Mouse (Mus musculus) kidney, postnatal 14 days (tissue): ENCODE measurements around the gene H2afy2.

Experiments used
- DNase-seq: peaks from one replicate; pipeline ENCODE4 v3.0.0; 2022; ENCODE audit warnings: mixed read lengths

Gene H2afy2

DNA sequence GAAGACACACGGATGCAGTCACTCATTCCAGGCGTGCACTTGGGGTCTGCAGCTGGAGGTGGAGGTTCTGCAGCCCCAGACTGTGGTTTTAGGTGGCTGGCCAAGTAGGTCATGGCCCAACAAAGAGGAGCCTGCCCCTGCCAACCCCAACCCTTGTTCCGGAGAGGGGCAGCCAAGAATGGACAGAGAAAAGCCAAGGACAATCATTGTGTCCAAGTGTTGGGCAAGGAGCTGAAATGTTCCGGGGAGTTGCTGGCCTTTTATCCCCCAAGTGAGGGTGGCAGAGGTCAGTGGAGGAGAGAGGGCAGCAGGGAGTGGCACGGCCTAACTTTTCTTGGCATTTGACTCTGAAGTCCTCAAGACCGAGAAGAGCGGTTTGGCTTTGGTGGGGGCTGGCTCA is 63.6 kb downstream of the H2afy2 start:
- DNase-seq: no peak

DNA sequence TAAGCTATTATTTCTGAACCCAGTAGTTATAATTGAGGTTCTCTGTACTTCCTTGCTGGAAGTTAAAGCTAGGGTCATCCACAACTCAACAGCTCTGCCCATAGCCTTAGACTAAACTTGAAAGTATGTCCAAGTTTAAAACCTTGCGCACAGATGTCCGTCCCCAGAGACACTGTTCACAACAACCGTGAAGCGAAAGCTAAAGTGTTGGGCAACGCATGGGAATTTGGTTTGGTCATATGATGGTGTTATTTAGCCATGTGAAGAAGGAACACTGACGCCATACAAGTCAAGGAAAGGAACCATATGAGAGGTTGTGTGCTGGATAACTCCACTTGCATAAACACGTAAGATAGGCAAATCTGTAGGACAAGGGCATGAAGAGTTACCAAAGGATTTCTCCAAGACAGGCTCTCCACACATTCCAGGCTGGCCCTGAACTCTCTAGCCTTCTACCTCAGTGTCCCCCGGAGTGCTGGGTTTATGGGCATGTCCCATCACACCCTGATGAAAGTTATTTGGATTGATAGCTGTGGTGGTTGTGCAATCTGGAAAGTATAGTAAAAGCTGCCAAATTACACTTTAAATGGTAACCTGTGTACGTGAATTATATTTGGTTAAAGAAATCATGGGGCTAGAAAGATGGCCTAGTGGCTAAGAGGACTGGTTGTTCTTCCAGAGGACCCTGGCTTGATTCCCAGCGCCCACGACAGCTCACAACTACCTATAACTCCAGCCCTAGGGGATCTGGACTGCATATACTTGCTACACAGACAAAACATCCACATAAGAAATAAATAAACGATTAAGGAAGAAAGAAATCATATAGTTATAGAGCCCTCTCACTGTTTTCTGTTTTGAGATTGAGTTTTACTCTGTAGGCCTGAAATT is 66.3 kb downstream of the H2afy2 start:
- no peak for DNase-seq

DNA sequence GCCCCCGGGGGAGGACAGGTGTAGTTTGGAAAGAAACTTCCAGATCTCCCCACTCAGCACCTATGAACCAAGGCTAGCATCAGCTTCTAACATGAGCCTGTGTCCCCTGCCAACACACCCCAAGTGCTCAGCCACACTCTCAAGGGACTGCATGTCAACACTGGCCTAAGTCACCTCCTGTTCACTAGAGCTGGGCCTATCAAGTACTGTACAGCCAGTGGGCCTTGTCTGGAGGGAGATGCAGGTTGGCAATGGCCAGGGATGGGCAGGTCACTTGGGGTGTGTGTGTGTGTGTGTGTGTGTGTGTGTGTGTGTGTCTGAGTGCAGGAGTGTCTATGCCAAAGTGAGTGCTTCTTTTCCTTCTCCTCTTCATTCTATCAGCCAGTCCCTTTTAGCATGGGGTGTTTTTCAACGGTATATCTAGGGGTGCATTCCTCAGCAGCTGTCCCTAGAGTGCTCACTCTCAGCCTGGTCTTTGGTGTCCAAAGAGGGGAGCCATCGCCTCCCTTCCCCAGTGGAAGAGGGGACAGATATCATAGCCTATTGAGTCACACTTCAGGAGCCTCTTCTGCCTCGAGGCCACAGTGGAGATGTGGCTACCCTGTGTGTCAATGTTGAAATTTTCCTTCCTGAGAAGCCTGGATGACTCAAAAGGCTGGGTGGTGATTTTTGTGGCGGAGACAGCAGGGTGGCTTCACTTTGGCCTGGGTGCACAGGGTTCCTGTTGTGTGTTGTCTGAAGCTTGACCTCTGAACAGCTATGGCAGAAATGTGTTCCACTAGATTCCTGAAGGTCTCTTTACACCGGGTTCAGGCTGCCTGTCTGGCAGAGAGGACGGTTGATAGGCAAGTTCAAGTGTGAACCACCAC is 67.7 kb downstream of the H2afy2 start:
- no peak for DNase-seq

DNA sequence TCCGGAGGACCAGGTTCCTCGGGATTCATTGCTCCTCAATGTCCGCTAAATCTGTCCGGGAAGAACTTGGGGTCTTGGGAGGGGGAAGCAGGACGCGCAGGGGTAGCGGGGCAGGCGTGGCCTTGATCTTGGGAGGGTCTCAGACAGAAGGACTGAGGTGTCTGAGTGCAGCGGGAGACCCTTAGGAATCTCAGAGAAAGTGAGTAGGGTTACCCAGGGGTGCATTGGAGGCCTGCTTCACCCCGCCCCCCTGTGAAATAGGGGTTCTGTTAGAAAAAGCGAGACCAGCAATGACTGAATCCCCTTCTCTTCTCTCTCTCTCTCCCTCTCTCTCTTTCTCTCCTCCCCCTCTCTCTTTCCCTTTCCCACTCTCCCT is 68.5 kb downstream of the H2afy2 start:
- no peak for DNase-seq

DNA sequence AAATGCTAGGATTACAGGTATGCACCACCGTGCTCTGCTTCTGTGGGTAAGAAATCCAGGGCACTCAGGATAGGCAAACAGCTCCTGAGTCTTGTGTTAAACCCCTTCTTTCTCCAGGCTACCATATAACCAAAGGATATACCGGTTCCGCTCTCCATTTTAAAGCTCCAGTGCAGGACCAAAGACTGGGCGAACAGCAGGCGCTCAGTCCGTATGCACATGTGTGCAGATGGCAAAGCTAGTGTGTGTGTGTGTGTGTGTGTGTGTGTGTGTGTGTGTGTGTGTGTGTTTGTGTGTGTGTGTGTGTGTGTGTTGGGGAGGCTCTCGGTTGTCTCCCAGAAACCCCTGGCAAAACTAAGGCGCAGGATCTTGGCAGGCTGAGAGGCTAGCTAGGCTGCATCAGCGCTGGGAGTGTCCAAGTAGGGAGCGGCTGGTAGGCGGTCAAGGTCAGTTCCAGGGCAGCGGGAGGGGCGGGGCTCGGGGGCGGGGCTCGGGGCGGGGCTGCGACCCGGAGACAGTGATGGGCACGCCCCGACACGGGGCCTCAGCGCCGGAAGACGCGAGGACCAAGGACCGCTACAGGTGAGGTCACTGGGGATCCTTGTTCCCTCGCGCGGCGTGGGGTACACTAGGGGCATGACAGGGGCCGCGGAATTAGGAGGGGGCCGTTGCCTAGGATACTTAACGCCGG is 69.0 kb downstream of the H2afy2 start, which contains the start of gene Aifm2:
Gene Aifm2, plus strand, starts transcription at position 493 of the 691 bp plus-strand sequence.
- peak; percentile 86 for DNase-seq

DNA sequence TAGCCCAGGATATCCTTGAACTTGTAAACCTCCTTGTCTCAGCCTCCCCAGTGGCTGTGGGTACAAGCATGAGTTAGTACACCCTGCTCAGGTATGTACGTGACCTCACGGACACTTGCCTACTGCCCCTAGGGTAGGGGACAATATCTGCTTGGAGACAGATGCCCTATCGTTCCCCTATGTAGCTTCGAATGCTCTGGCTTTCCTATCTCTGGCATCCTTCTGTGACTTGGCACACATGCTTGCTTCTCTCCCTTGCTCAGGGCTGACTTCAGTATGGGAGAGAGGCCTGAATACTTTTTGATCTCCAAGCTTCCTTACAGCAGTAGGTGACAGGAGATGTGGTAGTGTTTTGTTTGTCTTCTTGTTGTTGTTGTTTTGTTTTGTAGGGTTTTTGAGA is 69.8 kb downstream of the H2afy2 start:
- DNase-seq: no peak

DNA sequence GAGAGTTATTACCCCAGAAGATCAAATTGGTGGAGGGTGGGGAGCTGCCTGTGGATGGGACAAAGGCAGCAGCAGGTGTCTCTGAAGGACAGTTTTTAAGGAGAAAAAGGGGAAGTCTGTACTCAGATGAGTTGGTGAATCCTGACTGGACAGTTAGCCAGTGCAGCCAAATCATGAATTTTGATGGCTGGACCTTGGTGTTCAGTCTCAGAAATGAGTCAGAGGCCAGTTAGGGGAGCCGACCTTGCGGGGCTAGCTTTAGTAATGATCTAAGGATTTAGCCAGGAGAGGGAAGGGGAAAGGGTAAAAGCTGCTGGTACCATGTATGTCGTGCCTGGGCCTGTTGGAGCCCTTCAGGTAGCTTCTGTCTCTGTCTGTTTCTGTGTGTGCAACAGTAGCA is 70.3 kb downstream of the H2afy2 start:
- no peak for DNase-seq

DNA sequence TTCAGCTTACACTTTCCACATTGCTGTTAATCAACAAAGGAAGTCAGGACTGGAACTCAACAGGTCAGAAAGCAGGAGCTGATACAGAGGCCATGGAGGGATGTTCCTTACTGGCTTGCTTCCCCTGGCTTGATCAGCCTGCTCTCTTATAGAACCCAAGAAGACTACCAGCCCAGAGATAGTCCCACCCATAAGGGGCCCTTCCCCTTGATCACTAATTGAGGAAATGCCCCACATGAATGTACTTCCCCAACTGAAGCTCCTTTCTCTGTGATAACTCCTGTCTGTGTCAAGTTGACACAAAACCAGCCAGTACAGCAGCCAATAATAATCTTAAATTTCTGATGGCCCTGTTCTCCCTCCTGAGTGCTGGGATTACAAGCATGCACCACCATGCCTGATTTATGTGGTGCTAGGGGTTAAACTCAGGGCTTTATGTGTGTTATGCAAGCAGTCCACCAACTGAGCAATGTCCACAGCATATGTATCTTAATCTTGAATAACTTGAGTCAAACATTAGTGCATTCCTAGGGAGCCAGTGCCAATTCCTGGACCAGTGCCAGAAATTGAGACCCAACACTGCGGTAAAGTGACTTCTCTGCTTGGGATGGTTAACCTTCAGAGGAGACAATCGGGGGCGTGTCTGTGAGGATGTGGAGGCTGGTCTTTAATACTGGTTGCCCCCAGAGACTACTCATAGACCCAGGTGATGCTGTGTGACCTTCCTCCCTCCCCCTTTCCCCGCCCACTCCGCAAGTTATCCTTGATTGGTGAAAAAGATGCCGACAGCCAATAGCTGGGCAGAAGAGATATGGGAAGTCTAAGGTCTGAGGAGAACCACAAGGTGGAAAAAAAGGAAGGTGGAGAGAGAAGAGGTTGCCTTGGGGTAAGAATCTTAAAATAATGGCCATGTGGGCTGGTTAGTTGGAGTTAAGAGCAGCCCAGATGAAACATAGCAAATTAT is 77.3 kb downstream of the H2afy2 start:
- DNase-seq: peak; percentile 79

DNA sequence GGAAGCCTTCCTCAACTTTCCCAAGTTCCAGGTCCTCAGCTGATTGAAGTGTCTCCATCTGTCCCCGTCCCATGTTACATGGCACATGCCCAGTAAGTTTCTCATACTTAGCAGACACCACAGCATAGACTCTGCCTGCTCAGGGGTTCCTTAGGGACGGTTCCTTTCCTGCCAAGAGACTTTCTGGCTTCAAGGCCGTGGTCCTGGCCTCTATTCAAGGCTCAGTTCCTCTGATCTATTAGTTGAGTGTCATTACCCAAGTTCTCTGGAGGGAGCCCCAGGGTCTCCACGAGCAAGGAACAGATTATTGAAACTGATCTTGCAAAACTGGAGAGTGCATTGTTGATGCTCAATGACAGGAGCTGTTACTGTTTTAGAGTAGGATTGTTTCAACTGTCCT is 79.3 kb downstream of the H2afy2 start:
- no peak for DNase-seq

DNA sequence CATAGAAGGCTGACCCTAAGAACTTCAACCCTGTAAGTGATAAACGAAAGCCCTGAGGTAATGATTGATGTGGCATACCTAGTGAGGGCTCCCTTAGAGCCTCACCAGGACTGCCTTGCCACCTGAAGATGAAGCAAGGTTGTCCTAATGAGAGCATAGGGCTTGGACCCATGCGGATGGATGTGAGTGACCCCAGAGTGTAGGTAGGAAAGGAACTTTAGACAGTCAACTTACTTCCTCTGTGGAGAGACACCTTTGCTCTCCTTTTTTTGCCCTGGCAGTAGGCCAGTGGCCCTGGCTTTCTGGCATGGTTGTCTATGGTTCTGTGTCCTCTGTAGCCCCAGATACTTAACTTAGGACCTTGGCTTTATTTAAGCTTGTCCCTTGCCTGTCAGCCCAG is 86.9 kb downstream of the H2afy2 start:
- DNase-seq: peak; percentile 91

DNA sequence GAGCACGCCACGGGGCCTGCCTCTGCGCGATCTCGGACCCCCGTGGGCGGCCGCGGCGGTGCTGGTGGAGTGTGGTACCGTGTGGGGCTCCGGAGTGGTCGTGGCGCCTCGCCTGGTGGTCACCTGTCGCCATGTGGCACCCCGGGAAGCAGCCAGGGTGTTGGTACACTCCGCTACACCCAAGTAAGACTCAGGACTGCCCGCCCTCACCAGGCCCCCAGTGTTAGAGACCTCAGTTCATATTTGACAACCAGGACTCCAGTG is 87.5 kb downstream of the H2afy2 start:
- DNase-seq: peak; percentile 26

DNA sequence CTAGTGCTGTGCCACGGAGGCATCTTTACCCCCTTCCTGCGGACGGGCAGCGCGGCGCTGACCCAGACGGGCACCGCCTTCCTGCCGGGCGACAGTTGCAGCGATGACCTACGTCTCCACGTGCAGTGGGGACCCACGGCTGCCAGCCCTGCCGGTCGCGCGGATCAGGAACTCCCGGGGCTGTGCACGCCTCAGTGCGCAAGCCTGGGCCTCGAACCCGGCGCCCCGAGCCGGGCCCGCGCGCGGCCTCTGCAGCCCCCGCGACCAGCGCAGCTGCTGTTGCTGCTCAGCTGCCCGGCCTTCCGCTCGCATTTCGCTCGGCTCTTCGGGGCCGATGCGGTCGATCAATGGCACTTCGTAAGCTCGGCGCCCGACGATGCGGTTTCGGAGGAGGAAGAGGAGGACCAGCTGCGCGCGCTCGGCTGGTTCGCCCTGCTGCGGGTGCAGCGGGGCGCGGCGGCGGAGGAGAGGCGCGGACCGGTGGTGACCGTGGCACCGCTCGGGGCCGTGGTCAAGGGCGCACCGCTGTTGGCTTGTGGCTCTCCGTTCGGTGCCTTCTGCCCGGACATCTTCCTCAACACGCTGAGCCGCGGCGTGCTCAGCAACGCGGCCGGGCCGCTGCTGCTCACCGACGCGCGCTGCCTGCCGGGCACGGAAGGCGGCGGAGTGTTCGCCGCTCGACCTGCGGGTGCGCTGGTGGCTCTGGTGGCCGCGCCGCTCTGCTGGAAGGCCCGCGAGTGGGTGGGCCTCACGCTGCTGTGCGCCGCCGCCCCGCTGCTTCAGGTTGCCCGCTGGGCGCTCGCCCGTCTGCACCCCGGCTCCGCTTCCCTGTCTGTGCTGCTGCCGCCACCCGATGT is 88.0 kb downstream of the H2afy2 start:
- peak; percentile 25 for DNase-seq

DNA sequence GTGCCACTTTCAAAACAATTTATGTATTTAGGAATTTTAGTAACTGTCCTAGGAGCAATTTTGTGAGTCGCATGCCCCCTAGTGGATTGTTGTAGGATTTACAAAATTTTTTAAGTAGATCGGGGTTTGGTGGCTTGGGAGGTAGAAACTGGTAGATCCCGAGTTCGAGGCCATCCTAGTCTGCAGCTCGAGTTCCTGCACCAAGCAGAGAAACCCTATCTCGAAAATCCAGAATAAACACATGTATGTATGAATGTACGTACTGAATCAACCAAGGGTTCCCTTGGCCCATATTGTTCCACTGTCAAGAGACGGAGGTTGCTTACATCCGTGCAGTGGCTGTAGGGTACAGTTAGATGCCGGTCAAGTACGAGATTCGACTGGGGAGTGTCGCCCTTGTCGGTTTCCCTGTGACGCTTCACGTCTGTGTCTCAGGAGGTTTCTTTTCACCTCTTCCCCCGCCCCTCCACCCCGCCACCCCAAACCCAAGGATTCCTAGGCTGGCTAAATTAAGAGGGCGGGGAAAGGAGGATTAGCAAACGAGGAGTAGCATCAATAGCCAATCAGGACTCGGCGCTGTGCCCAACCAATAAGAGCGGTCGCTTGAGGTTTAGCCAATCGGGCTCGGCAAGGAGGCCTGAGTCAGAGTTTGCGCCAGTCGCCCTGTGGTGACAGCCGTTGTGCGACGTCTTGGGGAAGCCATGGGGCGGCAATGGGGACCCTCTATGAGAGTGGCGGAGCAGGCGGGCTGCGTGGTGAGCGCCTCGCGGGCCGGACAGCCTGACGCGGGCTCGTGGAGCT is 88.9 kb downstream of the H2afy2 start, which contains the start of gene Tysnd1:
Gene Tysnd1, plus strand, starts transcription at position 645 of the 801 bp plus-strand sequence.
- DNase-seq: peak; percentile 98

DNA sequence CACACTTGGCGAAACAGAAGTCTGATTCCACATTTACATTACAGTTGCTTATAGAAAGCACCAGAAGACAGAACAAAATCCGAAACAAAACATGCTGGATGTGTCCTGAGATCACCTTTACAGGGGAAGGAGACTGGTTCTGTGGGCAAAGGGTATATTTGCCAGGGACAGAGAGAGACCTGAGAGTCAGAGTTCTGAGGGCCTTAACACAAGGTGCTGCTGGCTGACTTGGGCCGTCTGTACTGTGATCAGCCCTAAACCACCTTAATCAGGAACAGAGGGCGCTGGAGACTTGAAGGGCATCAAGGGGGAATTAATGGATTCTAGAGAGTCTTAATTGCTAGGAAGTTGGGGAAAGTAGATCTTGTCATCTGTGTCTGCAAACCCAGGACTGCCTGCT is 90.4 kb downstream of the H2afy2 start:
- no peak for DNase-seq

DNA sequence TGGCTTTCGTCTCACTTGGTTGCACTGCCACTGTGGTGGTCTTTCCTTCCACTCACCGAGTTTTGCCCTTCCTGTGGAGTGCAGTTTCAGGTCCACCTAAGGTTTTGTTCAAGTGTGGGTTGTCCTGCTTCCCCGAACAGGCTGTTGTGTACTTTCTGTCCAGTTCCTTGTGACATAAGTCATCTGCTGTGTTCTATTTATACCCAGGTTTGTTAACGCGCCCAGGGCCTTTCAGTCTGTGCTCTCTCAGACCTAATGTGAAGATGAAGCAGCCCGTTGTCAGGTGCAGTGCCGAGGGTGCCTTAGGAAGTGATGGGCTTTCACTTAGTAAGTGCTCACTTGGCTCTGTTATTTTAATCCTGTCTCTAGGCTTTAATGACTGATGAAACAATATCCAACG is 94.5 kb downstream of the H2afy2 start:
- DNase-seq: no peak
